Mouse (Mus musculus) MEL (cell line): ENCODE measurements around the gene Pawr.

ENCODE experiments used
- CHD1 ChIP-seq: IDR thresholded peaks from 2 replicates; pipeline ENCODE4 v1.6.1; 2012; ENCODE audit warnings: low read depth, mild to moderate bottlenecking, inconsistent platforms, low read length, improper control_type of control experiment
- CTCF ChIP-seq, 3 experiments: IDR thresholded peaks in 2 of 3; conservative IDR thresholded peaks in 1 of 3; 2 replicates each; pipeline ENCODE4 v1.5.1; 2011 to 2012; ENCODE audit warnings: low read length in 3 of 3, low read depth in 2 of 3, mild to moderate bottlenecking in 2 of 3, improper control_type of control experiment in 1 of 3, inconsistent platforms in 1 of 3, mixed read lengths in 1 of 3, moderate library complexity in 1 of 3; ENCODE audit not compliant: control insufficient read depth in 1 of 3, insufficient read depth in 1 of 3, poor library complexity in 1 of 3, severe bottlenecking in 1 of 3
- ELF1 ChIP-seq: IDR thresholded peaks from 2 replicates; pipeline ENCODE4 v1.6.1; 2014; ENCODE audit warnings: low read depth, mild to moderate bottlenecking, inconsistent platforms, low read length, improper control_type of control experiment, moderate library complexity
- EP300 ChIP-seq, 2 experiments: IDR thresholded peaks; 2 replicates each; pipeline ENCODE4 v1.6.1; 2011; ENCODE audit warnings: improper control_type of control experiment in 2 of 2, low read length in 2 of 2, low read depth in 1 of 2, mild to moderate bottlenecking in 1 of 2
- ETS1 ChIP-seq: IDR thresholded peaks from 2 replicates; pipeline ENCODE4 v1.6.1; 2012; ENCODE audit warnings: low read depth, mild to moderate bottlenecking, inconsistent platforms, low read length, improper control_type of control experiment, moderate library complexity
- GATA1 ChIP-seq: IDR thresholded peaks from 2 replicates; pipeline ENCODE4 v1.6.1; 2011; ENCODE audit warnings: low read depth, low read length, improper control_type of control experiment
- HCFC1 ChIP-seq: IDR thresholded peaks from 2 replicates; pipeline ENCODE4 v1.6.1; 2012; ENCODE audit warnings: low read depth, mild to moderate bottlenecking, inconsistent platforms, low read length, improper control_type of control experiment, moderate library complexity
- MAX ChIP-seq: IDR thresholded peaks from 2 replicates; pipeline ENCODE4 v1.6.1; 2011; ENCODE audit warnings: low read length, improper control_type of control experiment
- MAZ ChIP-seq: IDR thresholded peaks from 2 replicates; pipeline ENCODE4 v1.6.1; 2012; ENCODE audit warnings: low read depth, mild to moderate bottlenecking, inconsistent platforms, low read length, improper control_type of control experiment
- POLR2A ChIP-seq, 2 experiments: IDR thresholded peaks; 2 replicates each; pipeline ENCODE4 v1.6.1; 2011 to 2012; ENCODE audit warnings: low read length in 2 of 2, mild to moderate bottlenecking in 2 of 2, control low read depth in 1 of 2, improper control_type of control experiment in 1 of 2, low read depth in 1 of 2, moderate library complexity in 1 of 2; ENCODE audit not compliant: control insufficient read depth in 1 of 2, insufficient read depth in 1 of 2, poor library complexity in 1 of 2
- SIN3A ChIP-seq: IDR thresholded peaks from 2 replicates; pipeline ENCODE4 v1.6.1; 2012; ENCODE audit warnings: low read length, improper control_type of control experiment, inconsistent platforms
- USF1 ChIP-seq: IDR thresholded peaks from 2 replicates; pipeline ENCODE4 v1.6.1; 2014; ENCODE audit warnings: low read depth, mild to moderate bottlenecking, inconsistent platforms, low read length, improper control_type of control experiment, moderate library complexity
- ZC3H11A ChIP-seq: IDR thresholded peaks from 2 replicates; pipeline ENCODE4 v1.6.1; 2012; ENCODE audit warnings: low read depth, mild to moderate bottlenecking, inconsistent platforms, low read length, improper control_type of control experiment

DNA sequence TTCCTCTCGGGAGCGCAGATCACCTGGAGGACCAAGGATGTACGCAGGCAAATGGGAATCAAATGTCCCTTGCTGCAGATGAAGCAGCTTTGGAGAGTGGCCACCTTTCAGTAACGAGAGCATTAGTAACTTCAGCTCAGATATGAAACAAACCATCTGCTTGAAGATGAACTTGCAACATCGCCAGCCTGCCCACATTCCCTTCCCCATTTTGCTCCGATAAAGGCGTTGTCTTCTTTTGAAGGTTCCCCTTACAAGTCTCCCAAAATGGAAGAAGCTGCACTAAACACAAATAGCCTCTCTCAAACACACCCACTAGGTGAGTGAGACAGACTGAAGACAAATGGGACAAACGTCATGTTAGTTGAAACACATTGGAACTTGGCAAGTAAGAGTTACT, 119.6 kb downstream of the Pawr start:
- TF ChIP-seq EP300 (IDR thresholded peaks at IDR 0.05; ENCODE audit: low read depth in 1 of 2, low read length in 2 of 2) = no peak
- no peak for TF ChIP-seq POLR2A (IDR thresholded peaks at IDR 0.05; ENCODE audit: control insufficient read depth in 1 of 2, insufficient read depth in 1 of 2, low read depth in 1 of 2, low read length in 2 of 2, poor library complexity in 1 of 2)
- no peak for TF ChIP-seq USF1
- TF ChIP-seq CHD1 = no peak
- TF ChIP-seq CTCF (IDR thresholded peaks at IDR 0.05 in 2 of 3, conservative IDR thresholded peaks at IDR 0.05 in 1 of 3; ENCODE audit: control insufficient read depth in 1 of 3, insufficient read depth in 1 of 3, low read depth in 2 of 3, low read length in 3 of 3, poor library complexity in 1 of 3, severe bottlenecking in 1 of 3) = no peak
- no peak for TF ChIP-seq SIN3A
- no peak for TF ChIP-seq GATA1
- TF ChIP-seq ZC3H11A = no peak
- no peak for TF ChIP-seq HCFC1
- TF ChIP-seq ETS1 = no peak
- TF ChIP-seq MAZ = no peak
- TF ChIP-seq MAX = no peak
- no peak for TF ChIP-seq ELF1
